Mouse (Mus musculus) urinary bladder, postnatal 4 days (tissue): ENCODE data around the gene Ccdc34.

ENCODE experiments used
- DNase-seq, 2 experiments: peaks; one replicate each; pipeline ENCODE4 v3.0.0; 2021 to 2022; ENCODE audit warnings: low spot score in 2 of 2

The Ccdc34 gene

DNA sequence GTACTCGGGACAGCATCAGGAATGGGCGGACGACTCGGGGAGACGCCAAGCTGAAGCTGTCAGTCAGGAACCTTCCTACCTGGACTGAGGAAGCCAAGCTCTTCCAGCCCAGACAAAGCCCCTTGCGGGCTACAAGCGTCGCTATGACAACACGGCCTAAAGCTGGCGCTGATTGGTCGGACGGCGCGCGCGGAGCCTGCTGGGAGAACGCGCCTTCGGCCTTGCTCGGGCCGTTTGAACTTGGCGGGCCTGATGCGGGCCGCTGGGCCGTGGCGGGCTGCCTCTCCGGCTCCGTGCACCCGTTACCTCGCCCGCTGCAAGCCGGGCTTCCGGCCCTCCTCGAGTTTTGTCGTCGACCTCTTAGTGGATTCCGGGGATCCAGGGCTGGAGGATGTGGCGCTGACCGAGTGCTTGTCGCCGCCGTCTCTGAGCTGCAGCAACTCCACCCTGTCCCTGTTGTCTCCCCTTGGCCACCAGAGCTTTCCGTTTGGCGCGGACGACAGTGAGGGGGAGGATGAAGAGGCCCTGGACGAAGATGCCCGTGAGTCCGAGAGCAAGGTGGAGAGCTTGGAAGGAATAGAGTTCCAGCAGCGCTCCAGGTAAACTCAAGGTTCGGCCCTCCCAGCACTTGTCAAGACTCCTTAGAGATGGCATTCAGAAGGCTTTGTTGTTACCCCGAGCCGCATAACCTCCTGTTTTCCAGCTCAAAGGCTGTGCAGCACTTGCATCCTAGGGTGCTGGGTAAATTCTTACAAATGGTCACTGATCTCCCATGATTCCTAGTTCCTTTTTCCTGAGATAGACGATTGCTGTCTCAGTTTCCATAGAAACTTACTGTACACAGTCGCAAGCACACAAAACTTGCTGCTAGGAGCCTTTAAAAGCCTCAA lies at the start of gene Ccdc34:
TSS of gene Ccdc34 (plus strand) at position 202 of the 890 bp plus-strand sequence.
- peak; percentile 86 to 91 for DNase-seq

DNA sequence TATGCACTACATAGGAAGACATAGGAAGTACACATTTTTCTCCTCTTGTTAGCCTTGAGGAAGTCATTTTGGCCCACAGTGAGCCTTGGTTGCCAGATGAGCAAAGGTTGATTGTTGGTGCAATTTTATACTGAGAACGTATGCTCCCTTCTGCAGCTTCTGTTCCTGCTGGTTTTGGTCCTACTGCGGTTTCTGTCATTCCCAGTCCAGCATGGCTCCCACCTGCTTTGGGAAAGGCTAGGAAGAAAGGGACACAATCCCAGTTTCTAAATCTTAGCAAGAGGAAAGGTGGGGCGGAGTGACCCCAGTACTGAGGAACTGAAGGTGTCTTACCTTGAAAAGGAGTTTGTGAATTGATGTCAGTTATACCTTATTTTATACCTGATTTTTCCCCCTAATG lies 48.2 kb upstream of the Ccdc34 start:
- DNase-seq, result no peak

DNA sequence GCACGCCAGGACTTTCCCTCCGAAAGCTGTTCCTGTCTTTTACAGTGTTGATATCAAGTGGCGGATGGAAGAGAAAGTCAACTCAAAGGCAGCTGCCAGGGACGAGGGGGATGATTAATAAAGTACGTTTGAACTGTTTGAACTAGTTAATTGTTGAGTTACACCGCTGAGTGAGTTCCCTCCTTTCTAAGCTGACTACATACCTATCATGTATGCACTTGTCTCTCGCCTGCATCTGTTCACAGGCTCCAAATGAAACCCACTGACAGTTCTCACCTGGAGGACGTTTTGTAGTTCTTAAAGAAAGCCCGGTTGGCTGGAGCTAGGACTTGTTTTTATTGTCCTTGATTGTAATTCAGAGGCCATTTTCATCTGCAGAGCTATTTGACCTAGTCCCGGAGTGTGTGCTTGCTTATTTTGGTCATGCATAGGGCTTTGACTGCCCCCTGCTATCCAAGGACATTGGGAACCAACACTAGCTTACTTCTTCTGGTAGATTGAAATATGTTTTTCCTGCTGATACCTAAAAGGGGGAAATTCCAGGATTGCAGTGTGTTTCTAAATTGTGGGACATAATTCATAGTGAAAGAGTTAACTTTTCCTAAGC lies 47.6 kb upstream of the Ccdc34 start:
- no peak for DNase-seq

DNA sequence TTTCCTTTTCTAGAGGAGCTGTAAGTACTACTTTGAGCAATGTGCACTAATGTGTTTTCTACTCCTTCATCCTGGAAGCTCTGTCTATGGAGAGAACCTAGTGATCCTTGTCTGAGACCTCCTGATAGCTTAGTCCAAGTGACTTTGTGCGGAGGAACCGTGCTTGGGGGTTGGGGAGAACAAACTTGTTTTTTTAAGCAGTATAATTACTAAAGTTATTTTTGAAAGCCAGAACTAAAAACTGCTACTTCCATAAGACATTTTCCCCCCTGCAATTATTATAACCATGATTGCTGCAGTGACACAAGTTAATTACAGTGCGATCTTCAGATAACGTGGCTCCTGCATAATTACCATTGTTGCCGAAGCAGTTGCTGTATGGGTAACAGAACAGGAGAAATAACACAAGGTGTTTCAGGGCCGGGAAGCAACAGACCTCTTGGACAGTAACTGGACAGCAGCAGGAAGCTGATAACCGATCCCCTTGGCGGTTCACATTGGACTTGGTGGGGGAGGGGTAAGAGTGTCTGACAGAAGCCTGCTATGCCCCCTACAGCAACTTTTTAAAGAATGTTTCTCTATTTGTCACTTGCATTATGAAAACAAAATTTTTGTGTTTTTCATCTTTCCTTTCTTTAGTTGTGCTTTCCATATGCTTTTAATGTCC lies 46.7 kb upstream of the Ccdc34 start:
- no peak for DNase-seq

- no peak for DNase-seq
Observed at GRCm38 (mm10) chr2:109972310-109972709, 45.3 kb upstream of the Ccdc34 start.

DNA sequence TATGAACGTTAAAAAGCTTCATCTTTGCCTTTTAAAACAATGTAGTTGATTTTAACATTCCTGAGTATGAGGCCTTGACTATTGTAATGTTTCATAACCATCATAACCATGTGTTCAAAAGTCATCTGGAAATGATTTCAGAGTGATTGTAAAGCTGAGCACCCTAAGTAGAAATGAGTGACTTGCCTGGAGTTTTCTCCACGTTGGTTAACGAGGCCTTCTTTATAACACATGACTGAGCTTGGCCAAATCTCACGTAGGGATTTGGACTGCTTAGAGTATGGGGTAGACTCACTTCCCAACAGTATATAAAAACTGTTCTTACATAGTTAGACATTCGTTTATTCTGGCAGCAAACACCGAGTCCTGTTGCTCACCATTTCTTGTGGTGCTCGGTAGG lies 44.7 kb upstream of the Ccdc34 start:
- DNase-seq, result no peak

GRCm38 (mm10) chr2:109974807-109975206 lies 42.8 kb upstream of the Ccdc34 start:
- DNase-seq, result no peak

DNA sequence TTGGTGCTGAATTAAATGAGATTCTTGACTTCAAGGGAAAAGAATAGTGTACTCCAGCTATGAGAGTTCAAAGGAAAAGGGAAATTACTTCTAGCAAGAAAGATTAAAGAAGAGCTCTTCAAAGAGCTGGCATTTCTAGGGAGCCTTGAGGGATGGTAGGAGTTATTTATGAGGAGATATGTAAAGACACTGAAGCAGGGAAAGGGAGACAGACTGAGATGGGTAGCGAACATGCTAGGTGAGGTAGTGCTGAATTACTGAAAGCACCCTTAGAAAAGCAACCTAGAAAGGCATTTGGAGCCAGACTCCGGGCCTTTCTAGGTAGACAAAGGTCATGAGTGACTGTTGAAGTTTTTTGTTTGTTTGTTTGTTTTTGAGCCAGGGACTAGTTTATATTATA lies 41.4 kb upstream of the Ccdc34 start:
- DNase-seq, result no peak

- no peak for DNase-seq
Observed at GRCm38 (mm10) chr2:109977322-109977721, 40.3 kb upstream of the Ccdc34 start.

GRCm38 (mm10) chr2:109979209-109979608 lies 38.4 kb upstream of the Ccdc34 start:
- no peak for DNase-seq

DNA sequence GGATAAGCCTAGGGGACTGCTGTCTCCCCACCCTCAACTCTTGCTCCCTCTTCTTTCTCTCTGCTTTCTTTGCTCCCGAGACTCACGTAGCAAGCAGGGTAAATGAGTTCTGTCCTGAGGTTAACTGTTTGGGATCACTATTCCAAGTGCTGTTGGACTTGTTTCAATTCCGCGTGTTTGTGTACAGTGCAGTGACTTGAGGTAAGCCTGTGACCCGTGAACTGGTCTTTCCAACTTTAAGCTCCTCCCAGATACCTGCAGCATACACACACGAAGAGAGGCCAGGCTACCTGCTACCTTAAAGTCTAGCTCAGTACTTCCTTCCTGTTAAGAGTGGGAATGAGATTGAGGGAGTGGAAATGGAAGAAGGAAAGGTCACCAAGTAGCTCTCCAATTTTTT lies 34.2 kb upstream of the Ccdc34 start:
- DNase-seq, result no peak

DNA sequence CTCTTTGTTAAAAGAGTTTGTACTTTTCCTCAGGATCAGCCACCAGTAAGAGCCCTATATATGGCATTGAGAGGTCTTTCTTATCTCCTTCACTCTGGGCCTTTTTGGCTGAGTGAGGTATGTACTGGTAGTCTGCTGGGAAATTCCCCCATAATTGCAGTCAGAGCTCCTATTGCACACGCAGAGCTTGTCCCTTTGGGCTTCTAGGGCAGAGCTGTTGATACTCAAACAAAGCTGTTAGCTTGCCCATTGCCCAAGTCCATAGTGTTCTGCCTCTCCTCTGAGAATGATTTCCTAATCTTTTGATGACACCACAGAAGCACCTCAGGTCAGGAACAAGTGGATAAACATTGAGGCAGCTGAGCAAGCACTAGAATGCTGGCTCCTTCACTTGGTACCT lies 32.7 kb upstream of the Ccdc34 start:
- DNase-seq, result no peak

- no peak for DNase-seq
Observed at GRCm38 (mm10) chr2:109985560-109985959, 32.1 kb upstream of the Ccdc34 start.

- DNase-seq, result no peak
Observed at GRCm38 (mm10) chr2:109986036-109986785, 31.4 kb upstream of the Ccdc34 start.

DNA sequence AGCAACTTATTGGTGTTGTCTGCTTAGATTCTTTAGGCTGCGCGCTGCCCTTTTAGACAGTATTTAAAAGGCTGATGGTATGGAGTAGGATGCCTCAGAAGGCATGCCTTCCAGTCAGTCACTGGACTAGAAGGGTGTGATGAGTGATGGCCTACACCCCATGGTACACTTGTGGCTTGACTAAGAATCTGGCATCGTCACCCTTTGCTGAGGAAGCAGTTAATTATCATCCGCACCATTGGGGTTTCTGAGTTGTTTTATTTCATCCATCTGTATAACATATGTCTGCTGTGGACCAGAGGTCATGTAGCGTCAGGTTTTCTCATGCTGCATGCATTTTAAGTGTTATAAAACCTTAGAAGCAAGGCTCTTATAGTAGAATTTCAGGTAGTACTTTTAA lies 29.7 kb upstream of the Ccdc34 start:
- DNase-seq, result no peak

GRCm38 (mm10) chr2:109989196-109989595 lies 28.4 kb upstream of the Ccdc34 start:
- DNase-seq, result no peak

GRCm38 (mm10) chr2:109989679-109990473 lies 27.7 kb upstream of the Ccdc34 start:
- DNase-seq, result no peak

- no peak for DNase-seq
Observed at GRCm38 (mm10) chr2:109991754-109992153, 25.9 kb upstream of the Ccdc34 start.

DNA sequence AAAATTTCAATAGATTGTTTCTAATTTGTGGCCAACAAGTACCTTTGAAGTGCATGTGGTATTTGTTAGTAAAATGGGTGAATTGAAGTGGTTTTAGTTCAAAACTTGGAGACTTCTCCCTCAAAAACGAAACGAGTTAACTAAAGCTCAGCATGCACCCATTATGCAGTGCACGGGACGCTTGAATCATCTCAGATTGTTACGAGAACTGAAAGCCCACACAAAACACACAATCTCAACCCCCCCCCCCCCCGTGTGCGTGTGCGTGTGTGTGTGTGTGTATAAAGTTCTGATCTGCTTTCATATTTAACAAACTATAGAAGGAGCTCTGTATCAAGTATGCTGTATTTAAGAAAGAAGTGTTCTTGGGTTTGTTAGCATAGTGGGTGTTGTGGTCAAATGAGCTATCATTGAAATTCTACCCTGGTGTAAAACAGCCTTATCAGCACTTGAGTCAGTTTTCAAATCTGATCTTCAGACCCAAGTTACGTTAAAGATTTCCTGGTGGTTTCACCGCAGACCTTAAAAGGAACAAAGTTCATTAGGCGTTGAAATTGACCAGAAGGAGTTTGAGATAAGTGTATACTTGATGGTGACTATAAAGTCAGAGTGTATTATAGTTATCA lies 25.1 kb upstream of the Ccdc34 start:
- no peak for DNase-seq

DNA sequence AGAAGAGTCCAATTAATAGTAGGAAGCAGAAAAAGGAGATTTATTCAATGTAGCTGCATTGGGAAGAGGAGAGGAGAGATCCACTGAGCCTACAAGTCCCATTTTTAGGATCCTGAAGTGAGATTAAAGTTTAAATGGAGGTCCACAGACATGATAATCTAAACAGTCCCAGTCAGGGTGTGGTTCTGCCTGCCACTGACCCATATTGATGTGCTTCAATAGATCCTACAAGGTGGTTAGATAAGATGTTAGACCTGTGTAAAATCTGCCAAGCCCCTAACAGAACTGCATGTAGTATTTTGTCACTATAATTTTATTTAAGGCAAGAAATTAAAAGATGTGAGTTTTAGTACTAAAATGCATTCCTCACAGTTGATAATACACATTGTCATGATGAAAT lies 24.2 kb upstream of the Ccdc34 start:
- no peak for DNase-seq

GRCm38 (mm10) chr2:109995061-109995460 lies 22.6 kb upstream of the Ccdc34 start:
- DNase-seq, result no peak
